Mouse (Mus musculus) megakaryocyte, embryonic 14.5 days (primary cell): ENCODE measurements at regions not wholly inside any gene's neighbourhood (a gene's known extent, or its start where the extent isn't known, plus 50 kb on each side); places are given as distances from the start of the nearest gene placed in this dataset.

Experiments used
- H3K27me3 ChIP-seq: replicated peaks from 2 replicates; pipeline ENCODE3; 2012; ENCODE audit warnings: inconsistent platforms
- H3K36me3 ChIP-seq: replicated peaks from 2 replicates; pipeline ENCODE3; 2012; ENCODE audit warnings: low read length, inconsistent platforms, mixed read lengths
- H3K4me1 ChIP-seq: 2 replicates; pipeline ENCODE4 v1.6.1; 2012; ENCODE audit warnings: inconsistent platforms
- H3K4me3 ChIP-seq: replicated peaks from 2 replicates; pipeline ENCODE3; 2012; ENCODE audit warnings: moderate library complexity, mild to moderate bottlenecking, inconsistent platforms
- H3K9me3 ChIP-seq: 2 replicates; pipeline ENCODE4 v1.6.1; 2012; ENCODE audit warnings: inconsistent platforms
- FLI1 ChIP-seq: IDR thresholded peaks from 2 replicates; pipeline ENCODE4 v1.6.1; 2012; ENCODE audit warnings: low read length, inconsistent platforms, mixed read lengths
- GATA1 ChIP-seq: IDR thresholded peaks from 3 replicates; pipeline ENCODE4 v1.6.1; 2012; ENCODE audit warnings: mixed read lengths, low read length, inconsistent platforms, borderline replicate concordance

- Histone ChIP-seq H3K9me3 (peaks cover 3% of the 10 kb centered on the region; the same call in 1 of the 2 replicates), H3K4me1 (no peaks in the 10 kb centered on the region), H3K36me3 (no peaks in the 10 kb centered on the region), H3K27me3 (no peaks in the 10 kb centered on the region), H3K4me3 (no peak overlapping the region)
- TF ChIP-seq GATA1 (no peak), FLI1 (no peak)
Observed at GRCm38 (mm10) chr2:39420696-39421095, 194.4 kb upstream of the Ppp6c start.

GRCm38 (mm10) chr2:39400336-39400735 is 174.1 kb upstream of the Ppp6c start:
- Histone ChIP-seq H3K9me3 (no peaks in the 10 kb centered on the region), H3K4me1 (no peaks in the 10 kb centered on the region), H3K27me3 (no peaks in the 10 kb centered on the region), H3K4me3 (no peak overlapping the region), H3K36me3 (no peaks in the 10 kb centered on the region)
- no peak for TF ChIP-seq FLI1
- TF ChIP-seq GATA1, result no peak

- Histone ChIP-seq H3K36me3 (no peaks in the 10 kb centered on the region), H3K9me3 (no peaks in the 10 kb centered on the region), H3K27me3 (no peaks in the 10 kb centered on the region), H3K4me1 (no peaks in the 10 kb centered on the region), H3K4me3 (no peak overlapping the region)
- TF ChIP-seq GATA1 (no peak), FLI1 (no peak)
Observed at GRCm38 (mm10) chr2:39399523-39399922, 173.3 kb upstream of the Ppp6c start.

DNA sequence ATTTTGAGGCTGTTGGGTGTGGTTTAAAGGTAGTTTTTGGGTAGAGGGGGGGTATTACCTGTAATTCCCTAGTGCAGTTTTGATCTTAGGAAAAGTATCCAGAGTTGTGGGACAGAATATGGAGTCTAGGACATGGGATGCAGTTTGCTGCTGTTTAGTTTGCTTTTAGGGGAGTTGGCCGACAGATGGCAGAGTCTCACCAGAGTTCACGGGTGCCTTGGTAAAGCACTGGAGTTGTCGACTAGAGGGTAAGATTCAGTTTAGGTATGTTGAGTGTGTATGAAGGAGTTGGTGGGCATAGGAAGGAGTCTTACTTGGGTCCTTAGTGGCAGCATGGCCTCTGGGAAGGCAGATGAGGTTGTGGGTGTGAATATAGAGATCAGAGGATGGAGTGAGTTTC is 168.4 kb upstream of the Ppp6c start:
- H3K4me1 ChIP-seq, result no peaks in the 10 kb centered on the region
- no peak overlapping the region for H3K4me3 ChIP-seq
- no peaks in the 10 kb centered on the region for H3K36me3 ChIP-seq
- H3K27me3 ChIP-seq, result no peaks in the 10 kb centered on the region
- TF ChIP-seq GATA1 (no peak), FLI1 (no peak)
- H3K9me3 ChIP-seq, result no peaks in the 10 kb centered on the region

DNA sequence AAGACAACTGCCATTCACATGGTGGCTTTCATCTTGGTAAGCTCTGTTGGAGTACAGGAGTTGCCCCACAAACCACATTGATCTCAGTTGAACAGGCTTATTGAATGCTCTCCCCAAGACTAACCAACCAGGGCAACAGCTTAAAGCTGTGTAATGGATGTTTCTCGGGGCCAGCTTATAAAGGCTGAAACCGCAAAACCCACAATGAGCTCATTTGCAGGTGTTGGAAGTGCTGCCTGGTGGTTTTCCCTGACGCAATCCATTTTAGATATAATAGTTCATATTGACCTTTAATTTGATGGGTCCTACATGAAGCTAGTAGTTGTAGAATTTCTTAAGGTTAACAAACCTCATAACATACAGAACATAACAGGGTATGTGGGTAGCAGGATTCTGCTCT is 151.0 kb upstream of the Ppp6c start:
- H3K27me3 ChIP-seq, result peaks cover 2% of the 10 kb centered on the region
- no peak overlapping the region for H3K4me3 ChIP-seq
- peaks cover 7% of the 10 kb centered on the region; the same call in 1 of the 2 replicates for H3K4me1 ChIP-seq
- H3K9me3 ChIP-seq, result 0 out of 2 replicates have a peak, but pooled peaks cover 5% of the 10 kb centered on the region
- no peak for TF ChIP-seq FLI1
- no peak for TF ChIP-seq GATA1
- no peaks in the 10 kb centered on the region for H3K36me3 ChIP-seq

DNA sequence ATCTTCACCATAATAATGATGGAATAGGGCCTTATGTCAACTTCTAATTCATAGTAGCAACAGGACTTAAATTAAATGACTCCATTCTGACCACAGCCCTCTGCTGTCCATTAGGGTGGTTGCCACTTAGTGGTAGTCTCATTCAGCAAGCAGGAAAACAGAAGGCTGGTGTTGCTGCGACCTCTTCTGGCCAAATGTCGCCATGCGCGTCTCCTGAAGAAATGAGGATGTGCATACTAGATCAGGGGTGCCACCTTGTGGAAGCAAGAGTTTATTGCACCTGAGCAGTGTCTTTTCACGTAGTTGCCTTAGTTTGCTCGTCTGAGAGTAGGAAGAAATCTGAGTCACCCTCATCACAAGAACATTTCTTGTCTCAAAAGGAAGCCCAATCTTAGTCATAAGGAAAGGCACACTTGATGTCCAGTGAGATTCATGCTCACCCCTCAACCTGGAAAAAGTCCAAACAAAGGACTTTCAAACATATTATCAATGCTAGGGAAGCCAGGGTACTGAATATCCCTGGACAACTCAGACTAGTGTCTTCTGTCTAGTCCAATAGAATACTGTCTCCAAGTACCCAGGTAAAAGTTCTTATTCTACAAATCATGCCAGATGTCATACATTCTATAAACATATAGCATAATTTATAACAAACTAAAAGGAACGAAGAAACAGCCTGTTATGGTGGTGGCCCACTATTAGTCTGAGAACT is 147.0 kb upstream of the Ppp6c start:
- Histone ChIP-seq H3K9me3 (no peaks in the 10 kb centered on the region), H3K4me1 (peaks cover 30% of the 10 kb centered on the region), H3K4me3 (no peak overlapping the region), H3K36me3 (no peaks in the 10 kb centered on the region), H3K27me3 (peaks cover 2% of the 10 kb centered on the region)
- TF ChIP-seq GATA1 (no peak), FLI1 (no peak)

- H3K9me3 ChIP-seq, result no peaks in the 10 kb centered on the region
- H3K4me3 ChIP-seq, result no peak overlapping the region
- TF ChIP-seq FLI1, result no peak
- no peak for TF ChIP-seq GATA1
Observed at GRCm38 (mm10) chr2:39344207-39344606, 118.0 kb upstream of the Ppp6c start.

GRCm38 (mm10) chr2:39340406-39340805 is 114.2 kb upstream of the Ppp6c start:
- no peaks in the 10 kb centered on the region for H3K36me3 ChIP-seq
- peaks cover 10% of the 10 kb centered on the region; the same call in 1 of the 2 replicates for H3K4me1 ChIP-seq
- no peaks in the 10 kb centered on the region for H3K27me3 ChIP-seq
- TF ChIP-seq GATA1, result no peak
- no peak for TF ChIP-seq FLI1
- no peaks in the 10 kb centered on the region for H3K9me3 ChIP-seq
- no peak overlapping the region for H3K4me3 ChIP-seq

More at GRCm38 (mm10) chr2:39344207-39344606, 118.0 kb upstream of the Ppp6c start:
- Histone ChIP-seq H3K27me3 (no peaks in the 10 kb centered on the region), H3K4me1 (peaks cover 7% of the 10 kb centered on the region; the same call in 1 of the 2 replicates), H3K36me3 (no peaks in the 10 kb centered on the region)

DNA sequence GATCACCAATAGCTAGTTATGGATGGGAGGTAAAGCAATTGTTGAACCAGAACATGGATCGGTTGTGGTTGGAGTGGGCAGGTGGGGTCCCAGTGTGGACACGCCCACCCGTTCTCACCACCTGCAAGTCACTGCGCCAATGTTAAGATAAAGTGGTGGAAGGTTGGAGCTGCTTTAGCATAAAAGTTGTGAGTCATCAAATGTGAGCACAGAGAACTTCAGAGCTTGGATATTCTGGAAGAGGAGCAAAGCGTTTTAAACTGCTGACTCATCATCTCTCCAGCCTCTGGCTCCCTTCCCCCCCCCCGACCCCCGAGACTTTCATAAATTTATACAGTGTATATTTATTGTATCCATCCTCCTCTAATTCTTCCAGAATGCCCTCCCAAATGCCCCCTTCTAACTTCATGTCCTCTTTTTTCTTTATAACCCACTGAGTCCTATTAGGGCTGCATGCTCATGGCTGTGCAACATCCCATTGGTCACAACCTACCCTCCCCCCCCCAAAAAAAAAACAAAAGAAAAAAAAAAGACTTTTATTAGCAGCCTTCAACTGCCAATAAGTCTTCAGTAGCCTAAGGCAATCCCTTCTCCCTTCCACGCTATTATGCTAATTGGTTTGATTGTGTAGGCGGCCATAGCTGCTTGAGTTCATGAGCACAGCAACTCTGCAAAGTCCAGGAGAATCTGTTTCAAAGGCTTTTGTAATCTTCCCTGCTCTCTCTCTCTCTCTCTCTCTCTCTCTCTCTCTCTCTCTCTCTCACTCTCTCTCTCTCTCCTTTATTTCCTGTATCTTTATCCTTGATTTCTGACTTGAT is 112.8 kb upstream of the Ppp6c start:
- Histone ChIP-seq H3K27me3 (no peaks in the 10 kb centered on the region), H3K9me3 (no peaks in the 10 kb centered on the region), H3K4me3 (no peak overlapping the region), H3K36me3 (no peaks in the 10 kb centered on the region), H3K4me1 (peaks cover 10% of the 10 kb centered on the region; the same call in 1 of the 2 replicates)
- TF ChIP-seq GATA1 (no peak), FLI1 (no peak)

DNA sequence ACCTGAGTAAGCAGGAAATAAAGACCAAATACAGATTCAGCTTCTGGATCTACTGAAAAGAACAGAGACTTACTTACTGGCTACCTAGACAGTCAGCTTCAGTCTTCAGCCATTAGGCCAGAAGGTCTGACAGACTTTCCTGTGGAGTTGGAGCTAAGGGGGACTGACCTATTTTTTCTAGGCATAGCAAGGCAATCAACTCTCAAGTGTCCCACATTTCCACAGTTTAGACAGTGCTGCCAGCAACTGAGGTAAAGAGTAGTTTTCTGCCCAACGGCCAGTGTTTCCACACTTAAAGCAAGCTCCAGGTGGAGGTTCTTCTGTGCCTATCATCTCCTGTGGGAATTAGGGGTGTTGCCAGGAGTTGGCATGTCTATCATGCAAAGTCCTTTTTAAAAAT is 111.3 kb upstream of the Ppp6c start:
- no peaks in the 10 kb centered on the region for H3K27me3 ChIP-seq
- no peak overlapping the region for H3K4me3 ChIP-seq
- no peaks in the 10 kb centered on the region for H3K36me3 ChIP-seq
- peaks cover 10% of the 10 kb centered on the region; the same call in 1 of the 2 replicates for H3K4me1 ChIP-seq
- H3K9me3 ChIP-seq, result no peaks in the 10 kb centered on the region
- TF ChIP-seq GATA1 (no peak), FLI1 (no peak)
